Mouse (Mus musculus) gastrocnemius, adult 2 months (tissue): ENCODE results near the gene Camk2n1. TPM values are rescaled to one million over a fixed set of nuclear protein-coding genes. Genes with fewer than 3 reads are reported as not detected.

Experiments used
- DNase-seq: peaks from one replicate; pipeline ENCODE4 v3.0.0; 2022
- H3K27ac ChIP-seq: fragments of 200-600 bp; 2 replicates; pipeline ENCODE4 v1.8.1; 2022; ENCODE audit warnings: mild to moderate bottlenecking
- H3K4me3 ChIP-seq: fragments of 200-600 bp; 2 replicates; pipeline ENCODE4 v1.8.1; 2022; ENCODE audit warnings: mild to moderate bottlenecking, moderate library complexity
- CTCF ChIP-seq: fragments of 200-600 bp; IDR thresholded peaks from 2 replicates; pipeline ENCODE4 v1.8.1; 2022; ENCODE audit warnings: antibody characterized with exemption, mild to moderate bottlenecking, moderate library complexity
- intact Hi-C: fragments of 180-260 bp; cut with DNase I; formaldehyde crosslinking; loops from one replicate; pipeline ENCODE4 v1.15.1; 2025
- total RNA-seq, 2 experiments: library from RNA; stranded (reverse); gene quantifications; 2 replicates each; pipeline ENCODE4 v1.2.3; 2021

The Camk2n1 gene
- total RNA-seq, 2 experiments from 2014 or later = 5.8 to 7.0 TPM

DNA sequence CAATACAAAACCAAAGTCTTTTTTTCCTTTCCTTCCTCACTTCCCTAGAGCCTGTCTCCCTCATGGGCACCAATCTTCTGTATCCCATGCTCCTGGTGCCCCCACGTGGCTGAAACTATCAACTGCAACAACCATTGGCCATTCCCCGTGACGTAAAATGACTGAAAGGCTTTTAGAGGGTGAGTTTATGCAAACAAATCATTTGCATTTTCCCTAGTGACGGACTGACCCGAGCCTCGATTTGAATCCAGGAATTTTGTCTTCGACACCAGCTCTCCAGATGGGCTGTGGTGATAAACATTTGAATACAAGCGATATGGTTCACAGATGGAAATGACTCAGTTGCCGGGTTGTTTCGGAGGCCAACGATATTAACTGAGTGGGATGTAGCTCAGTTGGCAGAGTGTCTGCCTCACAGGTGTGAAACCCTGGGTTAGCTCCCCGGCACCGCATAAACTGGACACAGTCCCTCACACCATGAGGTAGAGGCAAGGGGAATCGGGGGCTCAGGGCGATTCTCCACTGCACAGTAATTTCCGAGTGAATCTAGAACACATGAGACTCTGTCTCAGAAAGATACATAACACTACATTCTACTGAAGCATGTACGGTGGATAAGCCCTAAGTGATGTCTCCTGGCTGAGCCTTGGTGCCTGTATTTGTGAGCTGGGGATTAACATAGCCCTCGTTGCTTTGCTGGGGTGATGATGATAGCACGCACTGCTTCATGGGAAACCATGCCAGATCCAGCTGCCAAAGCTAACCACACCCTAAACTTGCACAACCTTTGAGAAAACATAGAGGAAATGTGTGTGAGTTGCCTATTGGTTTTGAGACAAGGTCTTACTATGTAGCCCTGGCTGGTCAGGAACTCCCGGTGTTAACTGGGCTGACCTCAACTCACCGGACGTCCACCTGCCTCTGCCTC lies 27.1 kb upstream of the Camk2n1 start:
- Histone ChIP-seq H3K27ac (peak overlapping the region; percentile 82), H3K4me3 (peak overlapping the region; percentile 44)
- intact Hi-C loops = loop anchor here (2.0 to 5.0 kb wide), 2 partner anchors 50 to 108 kb away; no protein-coding TSS in a partner anchor

DNA sequence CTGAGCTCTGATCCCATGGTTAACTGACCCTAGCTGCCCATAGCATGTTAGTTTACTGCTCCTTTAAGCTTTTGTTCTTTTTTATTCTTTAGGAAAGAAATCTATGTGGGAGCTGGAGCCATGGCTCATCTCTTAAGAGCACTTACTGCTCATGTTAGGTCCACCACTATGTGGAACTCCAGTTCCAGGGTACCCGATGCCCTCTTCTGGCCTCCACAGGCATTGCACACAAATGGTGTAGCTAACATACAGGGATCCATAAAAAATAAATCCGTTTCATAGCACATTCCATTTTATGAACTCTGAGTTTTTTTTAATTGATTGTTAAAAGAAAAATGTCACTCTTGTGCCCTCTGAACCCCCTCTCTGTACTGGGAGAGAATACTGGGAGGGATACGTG lies 24.3 kb upstream of the Camk2n1 start:
- no peak overlapping the region for H3K4me3 ChIP-seq
- intact Hi-C loops = loop anchor here (5.0 kb wide), 1 partner anchor 52 kb away; no protein-coding TSS in a partner anchor
- no peak overlapping the region for H3K27ac ChIP-seq
- peak; percentile 58 for TF ChIP-seq CTCF
- no peak for DNase-seq

More for the DNA sequence above, 27.1 kb upstream of the Camk2n1 start:
- peak; percentile 86 for DNase-seq
- TF ChIP-seq CTCF = peak; percentile 90

DNA sequence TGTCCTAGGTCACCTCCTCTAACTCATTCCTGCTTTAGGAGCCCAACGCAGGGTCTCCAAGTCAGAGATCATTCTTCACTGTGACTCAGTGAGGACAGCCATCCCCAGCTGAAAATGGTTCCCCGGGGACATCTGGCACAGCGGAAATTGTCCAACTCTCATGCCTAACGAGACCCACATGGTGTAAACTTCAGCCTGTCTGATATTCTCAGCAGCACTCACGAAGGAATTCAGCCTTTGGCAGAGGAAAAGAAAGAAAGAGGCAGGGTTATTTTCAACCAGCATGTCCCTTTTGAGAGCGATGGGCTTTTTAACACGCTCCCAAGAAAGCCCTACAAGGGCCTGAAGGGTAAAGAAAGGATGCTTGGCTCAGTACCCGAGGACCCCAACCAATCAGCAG lies 22.8 kb upstream of the Camk2n1 start:
- DNase-seq = no peak
- no peak overlapping the region for H3K4me3 ChIP-seq
- no peak overlapping the region for H3K27ac ChIP-seq
- intact Hi-C loops = no loop called here
- TF ChIP-seq CTCF = no peak

DNA sequence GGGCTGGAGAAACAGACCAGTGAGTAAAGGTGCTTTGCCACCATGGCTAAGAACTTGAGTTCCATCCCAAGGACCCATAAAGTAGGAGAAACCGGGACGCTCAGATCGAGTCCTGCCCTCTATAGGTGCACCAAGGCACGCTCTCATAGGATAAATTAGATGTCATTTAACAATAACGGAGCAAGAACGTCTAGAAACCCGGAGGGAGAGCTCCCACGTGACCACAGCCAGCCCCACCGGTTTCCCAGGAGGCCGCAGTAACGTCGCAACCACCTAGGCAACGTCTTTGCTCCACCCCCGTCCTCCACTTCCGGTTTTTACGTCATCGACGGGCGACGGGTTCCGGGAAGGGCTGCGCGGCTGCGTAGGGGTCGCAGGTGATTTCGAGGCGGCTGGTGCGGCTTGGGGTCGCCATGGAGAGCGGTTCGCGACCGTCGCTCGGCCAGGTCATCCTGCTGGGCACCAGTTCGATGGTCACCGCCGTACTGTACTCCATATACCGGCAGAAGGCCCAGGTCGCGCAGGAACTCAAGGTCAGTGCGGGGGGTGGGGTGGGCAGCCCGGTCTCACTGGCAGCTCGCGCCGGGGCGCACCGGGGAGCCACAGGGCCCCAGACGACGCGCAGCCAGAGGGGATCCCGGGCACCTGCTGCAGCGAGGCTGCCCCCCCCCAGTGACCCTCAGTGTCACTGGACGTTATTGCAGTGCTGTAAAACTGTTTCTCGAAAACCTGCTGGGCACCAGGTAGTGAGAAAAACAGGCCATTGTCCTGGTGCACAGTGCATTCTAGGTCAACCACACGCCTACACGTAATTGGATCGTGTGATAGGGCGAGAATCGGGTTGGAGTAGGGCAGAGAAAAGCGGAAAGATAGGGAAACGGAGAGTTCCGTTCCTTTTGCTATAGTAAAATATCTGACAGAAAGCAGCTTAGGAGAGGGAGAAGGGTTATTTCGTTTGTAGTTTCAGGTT lies 19.5 kb upstream of the Camk2n1 start, which contains the start of gene Mul1:
Gene Mul1, plus strand, starts transcription at position 325 of the 970 bp plus-strand sequence.
- intact Hi-C loops = no loop called here
- H3K4me3 ChIP-seq = peak within 1 kb of the TSS; percentile 96
- peak within 1 kb of the TSS; percentile 95 for H3K27ac ChIP-seq
- DNase-seq = peak; percentile 97
- TF ChIP-seq CTCF = 0 out of 2 replicates have a peak, but pooled peaks have one; percentile 3

DNA sequence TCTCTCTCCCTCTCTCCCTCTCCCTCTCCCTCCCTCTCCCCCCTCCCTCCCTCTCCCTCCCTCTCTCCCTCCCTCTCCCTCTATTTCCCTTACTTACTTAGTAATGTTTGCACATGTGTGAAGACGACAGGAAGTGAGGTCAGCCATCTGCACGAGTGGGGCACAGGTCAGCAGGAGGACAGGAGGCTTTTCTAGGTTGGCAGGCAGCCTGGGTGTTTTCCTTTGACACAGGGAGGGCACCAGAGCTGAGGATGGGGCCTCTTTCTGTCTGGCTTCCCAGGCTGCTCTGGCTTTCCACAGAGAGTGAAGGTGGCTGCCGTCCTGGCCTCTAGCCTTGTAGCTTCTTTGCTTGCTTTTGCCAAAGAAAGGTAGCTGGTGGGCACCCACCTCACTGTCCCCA lies 14.1 kb upstream of the Camk2n1 start:
- DNase-seq = no peak
- intact Hi-C loops = no loop called here
- no peak overlapping the region for H3K27ac ChIP-seq

DNA sequence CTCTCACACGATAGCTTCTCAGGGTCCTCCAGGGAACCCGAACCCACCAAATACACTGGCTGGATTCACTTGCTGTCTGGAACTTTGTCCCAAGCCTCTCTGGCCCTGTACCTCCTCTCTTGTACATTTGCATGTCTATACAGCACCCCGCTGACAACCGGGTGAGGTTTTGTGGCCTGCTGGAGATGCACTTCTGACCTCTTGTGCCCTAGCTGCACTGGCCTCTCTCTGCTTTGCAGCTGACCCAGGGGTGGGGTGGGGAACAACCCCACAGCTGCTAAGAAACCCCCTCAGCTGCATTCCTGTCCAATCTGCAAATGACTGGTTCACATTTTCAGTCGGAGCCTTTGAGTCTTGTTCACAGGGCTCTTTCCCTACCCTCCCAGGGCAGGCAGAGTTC lies 9.2 kb upstream of the Camk2n1 start:
- H3K4me3 ChIP-seq = no peak overlapping the region
- intact Hi-C loops = loop anchor here (5.0 kb wide), 1 partner anchor 347 kb away; no protein-coding TSS in a partner anchor
- no peak for TF ChIP-seq CTCF
- DNase-seq = no peak
- H3K27ac ChIP-seq = no peak overlapping the region

More for the DNA sequence above, 14.1 kb upstream of the Camk2n1 start:
- no peak overlapping the region for H3K4me3 ChIP-seq
- no peak for TF ChIP-seq CTCF

DNA sequence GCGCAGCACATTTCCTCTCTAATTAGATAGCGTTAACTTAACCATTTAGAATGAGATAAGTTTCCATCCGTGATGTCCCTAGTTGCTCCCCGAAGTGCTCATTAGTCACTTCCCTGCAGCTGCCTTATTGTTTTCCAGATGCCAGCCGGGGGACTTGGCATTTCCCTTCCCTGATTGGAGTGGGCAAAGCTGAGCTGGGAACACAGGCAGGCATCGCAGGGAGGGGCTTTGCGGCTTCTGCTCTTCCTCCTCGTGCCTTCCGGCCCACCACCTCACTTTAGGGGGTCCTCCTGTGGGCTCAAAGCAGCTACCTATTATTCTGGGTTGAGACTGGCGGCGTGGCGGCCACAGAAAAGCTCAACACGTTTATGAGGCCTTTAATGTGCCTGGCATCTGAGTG lies 7.1 kb upstream of the Camk2n1 start:
- intact Hi-C loops = loop anchor here (1.0 to 5.0 kb wide), 2 partner anchors 115 to 345 kb away; no protein-coding TSS in a partner anchor
- no peak overlapping the region for H3K4me3 ChIP-seq
- DNase-seq = no peak
- TF ChIP-seq CTCF = no peak
- H3K27ac ChIP-seq = no peak overlapping the region

DNA sequence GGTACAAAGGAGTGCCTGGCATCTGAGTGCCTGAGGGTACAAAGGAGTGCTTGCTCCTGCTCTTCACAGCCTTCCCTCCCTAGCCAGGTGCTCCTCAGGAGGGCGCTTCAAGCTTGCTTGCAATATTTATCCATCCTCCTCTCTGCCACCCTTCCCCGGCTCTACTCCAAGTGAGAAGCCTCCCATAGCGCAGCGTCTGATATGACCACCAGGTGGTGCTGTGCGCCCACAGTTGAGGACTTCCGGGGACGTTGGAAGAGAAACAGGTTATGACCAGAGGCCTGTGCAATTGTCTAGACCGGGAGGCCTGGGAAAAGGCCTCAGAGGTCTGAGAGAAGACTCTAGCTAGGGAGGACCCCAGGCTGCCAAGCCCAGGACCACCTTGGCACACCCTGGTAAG lies 6.7 kb upstream of the Camk2n1 start:
- peak; percentile 88 for DNase-seq
- peak; percentile 99 for TF ChIP-seq CTCF
- H3K4me3 ChIP-seq = no peak overlapping the region
- intact Hi-C loops = loop anchor here (1.0 to 5.0 kb wide), 2 partner anchors 115 to 345 kb away; no protein-coding TSS in a partner anchor
- peak overlapping the region; percentile 24; the same call in 1 of the 2 replicates for H3K27ac ChIP-seq

DNA sequence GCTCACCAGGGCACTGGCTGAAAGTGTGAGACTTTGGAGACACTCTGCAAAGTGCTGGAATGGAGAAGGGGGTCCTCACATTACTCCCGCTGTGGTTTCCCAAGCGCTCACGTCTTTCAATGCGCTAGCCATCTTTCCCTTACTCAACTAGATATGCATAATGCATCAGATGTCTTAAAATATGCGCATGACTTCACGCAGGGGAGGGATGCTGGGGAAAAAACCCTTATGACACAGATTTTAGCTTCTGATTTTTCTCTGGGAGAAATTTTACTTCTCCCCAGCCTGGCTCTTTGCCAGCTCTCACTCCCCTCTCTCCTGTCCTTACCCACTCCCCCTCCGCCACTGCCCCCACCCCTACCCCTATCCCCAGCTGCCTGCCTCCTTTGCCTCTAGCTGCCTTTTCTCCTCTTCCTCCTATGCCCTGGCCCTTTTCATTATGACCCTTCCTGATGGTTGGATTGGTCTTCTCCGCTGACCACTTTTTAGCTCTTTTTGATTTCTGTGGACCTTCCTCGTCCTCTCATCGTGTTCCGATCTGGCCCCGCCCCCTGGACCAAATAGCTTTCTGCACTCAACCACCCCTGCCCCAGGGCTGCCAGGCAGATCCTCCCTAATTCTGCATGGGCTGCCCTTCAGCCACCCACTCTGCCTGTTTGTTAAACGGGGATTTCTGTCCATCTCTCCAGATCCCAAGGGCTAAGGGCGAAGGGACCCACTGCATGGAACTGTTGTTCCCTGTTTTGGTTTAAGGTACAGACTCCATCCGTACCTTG lies 6.1 kb upstream of the Camk2n1 start:
- Histone ChIP-seq H3K4me3 (no peak overlapping the region), H3K27ac (peak overlapping the region; percentile 24; the same call in 1 of the 2 replicates)
- intact Hi-C loops = loop anchor here (1.0 to 5.0 kb wide), 3 partner anchors 114 to 403 kb away; no protein-coding TSS in a partner anchor
- no peak for TF ChIP-seq CTCF
- no peak for DNase-seq

DNA sequence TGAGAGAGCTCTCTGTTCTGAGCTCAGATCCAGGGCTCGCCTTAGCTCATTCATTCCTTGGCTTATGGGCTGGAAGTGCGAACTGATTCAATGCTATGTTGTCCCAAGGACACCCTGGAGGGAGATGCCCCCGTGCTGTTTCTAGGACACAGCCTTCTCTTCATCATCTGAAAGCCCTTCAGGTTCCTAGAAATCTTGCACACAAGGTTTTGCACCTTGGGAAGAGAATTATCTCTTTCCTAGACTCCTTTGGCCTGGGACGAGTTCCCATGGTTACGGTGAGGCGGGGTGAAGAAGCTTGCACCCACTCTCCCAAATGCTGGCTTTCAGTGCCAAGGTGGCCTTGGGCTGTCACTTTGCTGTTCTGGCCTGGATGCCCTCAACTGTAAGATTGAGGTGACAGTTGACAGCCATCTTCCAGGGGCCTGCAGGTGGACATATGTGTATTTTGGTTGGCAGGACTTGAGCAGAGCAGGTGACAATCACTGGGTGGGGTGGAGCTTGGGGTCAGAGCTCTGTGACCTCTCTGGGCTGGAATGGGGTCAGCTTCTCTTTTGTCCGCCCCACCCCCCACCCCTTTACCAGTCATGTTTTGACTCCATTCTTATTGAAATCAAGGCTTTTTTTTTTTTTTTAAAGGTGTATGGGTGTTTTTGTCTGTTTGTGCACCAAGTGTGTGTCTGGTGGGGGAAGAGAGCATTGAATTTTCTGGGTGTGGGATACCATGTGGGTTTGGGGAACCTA lies 5.1 kb upstream of the Camk2n1 start:
- DNase-seq = no peak
- Histone ChIP-seq H3K4me3 (no peak overlapping the region), H3K27ac (no peak overlapping the region)
- intact Hi-C loops = loop anchor here (2.0 to 5.0 kb wide), 2 partner anchors 343 to 402 kb away; no protein-coding TSS in a partner anchor
- no peak for TF ChIP-seq CTCF
